In genomic region chr11:31664186-31664585, GRCm38 (mm10) we compare ENCODE assay signal across 11 mouse cellular contexts. TPM values are rescaled to one million over a fixed set of nuclear protein-coding genes. Genes with fewer than 3 reads are reported as not detected.
A peak's percentile ranks its signal among the peaks of the same experiment; 100 is the strongest.
DNase-seq lines count a peak whose midpoint lies in the region; ATAC-seq and TF ChIP-seq lines count a peak whose summit lies in the region.
"Had no signal": no experiment of that assay in that cellular context is flagged by ENCODE, and none has a peak within 500 bp of the region (broad histone marks: within the 10 kb centered on the region; RNA-seq: fewer than 3 reads in every experiment).

No protein-coding gene starts in this region.

- H3K4me1 ChIP-seq in lung, adult 2 months (ENCODE audit: control insufficient read depth, insufficient read depth, low read length), result no peaks in the 10 kb centered on the region
- H3K4me1 ChIP-seq: embryonic facial prominence, embryonic 12.5 days; neural tube, embryonic 12.5 days had no signal

- H3K4me3 ChIP-seq in lung, adult 2 months (replicated peaks; ENCODE audit: extremely low read depth, low read depth, low read length), result no peak overlapping the region
- H3K4me3 ChIP-seq: embryonic facial prominence, embryonic 12.5 days; neural tube, embryonic 12.5 days had no signal

- no peak for TF ChIP-seq POLR2A in lung, adult 2 months (IDR thresholded peaks at IDR 0.05; ENCODE audit: borderline replicate concordance, extremely low read depth, low read depth, low read length)

- WGBS in lung, adult 2 months, result 63% methylated on average over 2 of the region's 2 CpGs

- no peak for TF ChIP-seq CTCF in lung, adult 2 months (IDR thresholded peaks at IDR 0.05; ENCODE audit: insufficient read depth, low read length)

- ATAC-seq in granulocyte monocyte progenitor cell, adult 5-6 weeks (replicated peaks; ENCODE audit: poor library complexity, severe bottlenecking), result peak; percentile 62

- DNase-seq in gastrocnemius, postnatal 25 days, result peak; percentile 20
- DNase-seq in gastrocnemius, adult 18-20 months (ENCODE audit: low spot score), result no peak
- peak; percentile 31 for DNase-seq in lung, postnatal 10 days
- no peak for DNase-seq in lung, adult 2 months
- peak; percentile 14 to 25 for DNase-seq in natural killer cell, adult 2 months (ENCODE audit: low spot score in 2 of 2)
- no peak for DNase-seq in frontal cortex, postnatal 25 days (ENCODE audit: low spot score in 2 of 2)
- DNase-seq in cerebellum, adult 8-10 months, result no peak
- DNase-seq: thymus, adult 2 months had no signal

RNA-seq across cellular contexts. Expression of gene Bod1, which starts 7.5 kb away (rescaled TPM):
- total RNA-seq in gastrocnemius, postnatal 25 days (2021), result 100 to 1,000 TPM; 119 to 142 TPM
- total RNA-seq in gastrocnemius, adult 18-20 months (2021), result 100 to 1,000 TPM; 151 to 175 TPM
- polyA plus RNA-seq in lung, adult 2 months (2012; rRNA removed), result 35.6 and 57.4 TPM in 2 replicates
- 16.5 and 22.8 TPM in 2 replicates for total RNA-seq in granulocyte monocyte progenitor cell, adult 5-6 weeks (2014; fragmentation: Nextera tagmentation)
- 21.4 and 26.3 TPM in 2 replicates for total RNA-seq in granulocyte monocyte progenitor cell, adult 5-6 weeks (2017)

Comparison
In these comparisons a context has a peak if more than half of its experiments do, and no peak if none do; other contexts are left out.
1. DNase-seq: peak in gastrocnemius, postnatal 25 days (single experiment), lung, postnatal 10 days (single experiment) and natural killer cell, adult 2 months (2 of 2); none in gastrocnemius, adult 18-20 months (single experiment), lung, adult 2 months (single experiment), frontal cortex, postnatal 25 days (0 of 2) and cerebellum, adult 8-10 months (single experiment).
2. RNA of gene Bod1, which starts 7.5 kb away (total RNA-seq): 151 to 175 TPM in gastrocnemius, adult 18-20 months and 119 to 142 TPM in gastrocnemius, postnatal 25 days; 16.5 to 26.3 TPM in granulocyte monocyte progenitor cell, adult 5-6 weeks; every median in the first group is over 4 times any median in the second.